ENCODE assay signal across 8 mouse cellular contexts in genomic region chr17:29078519-29079383, GRCm38 (mm10). TPM values are rescaled to one million over a fixed set of nuclear protein-coding genes. Genes with fewer than 3 reads are reported as not detected.
DNase-seq lines count a peak whose midpoint lies in the region; ATAC-seq and TF ChIP-seq lines count a peak whose summit lies in the region.

No protein-coding gene starts in this region.

- 0 out of 2 replicates have a peak overlapping the region, but pooled peaks have one; percentile 5 for H3K4me3 ChIP-seq in forebrain, embryonic 12.5 days (replicated peaks)
- peak overlapping the region; percentile 26 for H3K4me3 ChIP-seq in limb, embryonic 14.5 days (replicated peaks; ENCODE audit: low read length)
- H3K4me3 ChIP-seq in midbrain, embryonic 14.5 days (replicated peaks; ENCODE audit: low read depth, low read length), result peak overlapping the region; percentile 10; the same call in 1 of the 2 replicates

- H3K27me3 ChIP-seq in forebrain, embryonic 12.5 days, result peaks cover 25% of the 10 kb centered on the region
- peaks cover 22% of the 10 kb centered on the region for H3K27me3 ChIP-seq in limb, embryonic 14.5 days (ENCODE audit: control insufficient read depth, insufficient read depth, low read length)
- peaks cover 13% of the 10 kb centered on the region for H3K27me3 ChIP-seq in midbrain, embryonic 14.5 days (ENCODE audit: control insufficient read depth, insufficient read depth, low read length)

- no peak for ATAC-seq in forebrain, embryonic 12.5 days (ENCODE audit: low FRiP score)
- ATAC-seq in limb, embryonic 14.5 days (ENCODE audit: low FRiP score, low read depth), result no peak
- ATAC-seq in midbrain, embryonic 14.5 days (ENCODE audit: low FRiP score, low TSS enrichment), result no peak

- no peaks in the 10 kb centered on the region for H3K36me3 ChIP-seq in forebrain, embryonic 12.5 days (replicated peaks)
- H3K36me3 ChIP-seq in limb, embryonic 14.5 days (ENCODE audit: control insufficient read depth, insufficient read depth, low read length), result no peaks in the 10 kb centered on the region
- H3K36me3 ChIP-seq in midbrain, embryonic 14.5 days (ENCODE audit: control insufficient read depth, insufficient read depth, low read length), result no peaks in the 10 kb centered on the region

- no peak for TF ChIP-seq POLR2A in limb, embryonic 14.5 days (IDR thresholded peaks at IDR 0.05; ENCODE audit: borderline replicate concordance, extremely low read depth, insufficient read depth, insufficient read length)

- peak overlapping the region; percentile 43; the same call in 1 of the 2 replicates for H3K27ac ChIP-seq in forebrain, embryonic 12.5 days
- H3K27ac ChIP-seq in limb, embryonic 14.5 days (replicated peaks; ENCODE audit: low read depth, low read length), result no peak overlapping the region
- H3K27ac ChIP-seq in midbrain, embryonic 14.5 days (replicated peaks; ENCODE audit: low read depth, low read length), result no peak overlapping the region

- peak overlapping the region; percentile 45 for H3K4me2 ChIP-seq in forebrain, embryonic 12.5 days
- H3K4me2 ChIP-seq in limb, embryonic 14.5 days (replicated peaks; ENCODE audit: low read depth, low read length, severe bottlenecking), result peak overlapping the region; percentile 49
- peak overlapping the region; percentile 33 for H3K4me2 ChIP-seq in midbrain, embryonic 14.5 days (ENCODE audit: low read length)

- 4% methylated on average over 25 of the region's 25 CpGs for WGBS in forebrain, embryonic 12.5 days
- WGBS in limb, embryonic 14.5 days, result 12% methylated on average over 25 of the region's 25 CpGs
- WGBS in midbrain, embryonic 14.5 days, result 6% methylated on average over 25 of the region's 25 CpGs

- H3K9ac ChIP-seq in forebrain, embryonic 12.5 days, result no peak overlapping the region
- H3K9ac ChIP-seq in limb, embryonic 14.5 days (ENCODE audit: low read depth, low read length, severe bottlenecking), result peak overlapping the region; percentile 41
- H3K9ac ChIP-seq in midbrain, embryonic 14.5 days (replicated peaks; ENCODE audit: low read length), result no peak overlapping the region

- intact Hi-C loops in heart, postnatal 36 days (cut with DNase I), result loop anchor here (1.0 kb wide), 1 partner anchor 16 kb away; no protein-coding TSS in a partner anchor

- no peaks in the 10 kb centered on the region for H3K9me3 ChIP-seq in forebrain, embryonic 12.5 days
- H3K9me3 ChIP-seq in limb, embryonic 14.5 days (ENCODE audit: control insufficient read depth, low read length), result no peaks in the 10 kb centered on the region
- no peaks in the 10 kb centered on the region for H3K9me3 ChIP-seq in midbrain, embryonic 14.5 days (ENCODE audit: control insufficient read depth, low read length)

- DNase-seq in layer of hippocampus, postnatal 10 days (ENCODE audit: low spot score in 2 of 2), result peak; percentile 30 to 54
- DNase-seq in layer of hippocampus, adult 9-10 months (ENCODE audit: low spot score), result no peak
- DNase-seq in adipocyte (ENCODE audit: low spot score), result peak; percentile 97
- peak; percentile 74 to 79 for DNase-seq in heart, postnatal 36 days
- DNase-seq in limb, embryonic 14.5 days (ENCODE audit: low spot score), result no peak
- peak; percentile 32 for DNase-seq in midbrain, embryonic 14.5 days
- no peak for DNase-seq in yolk sac, embryonic 10.5 days (ENCODE audit: low spot score)

- H3K4me1 ChIP-seq in forebrain, embryonic 12.5 days, result peaks cover 32% of the 10 kb centered on the region
- H3K4me1 ChIP-seq in limb, embryonic 14.5 days (ENCODE audit: control insufficient read depth, insufficient read depth, low read length), result peaks cover 20% of the 10 kb centered on the region
- H3K4me1 ChIP-seq in midbrain, embryonic 14.5 days (ENCODE audit: control insufficient read depth, insufficient read depth, low read length), result peaks cover 16% of the 10 kb centered on the region; the same call in 1 of the 2 replicates

RNA-seq across cellular contexts. Expression of gene Cdkn1a, which starts 12.0 kb away (rescaled TPM):
- total RNA-seq in layer of hippocampus, postnatal 10 days (2021), result 10 to 100 TPM; 23.6 to 29.4 TPM
- polyA plus RNA-seq in forebrain, embryonic 12.5 days (2016; fragmentation: Nextera tagmentation; extraction: Ambion mirVana), result 29.6 and 34.0 TPM in 2 replicates
- 10 to 100 TPM; 40.8 to 83.9 TPM for total RNA-seq in heart, postnatal 36 days (2021)
- 61.6 and 63.6 TPM in 2 replicates for polyA plus RNA-seq in limb, embryonic 14.5 days (2012; rRNA removed)
- polyA plus RNA-seq in limb, embryonic 14.5 days (2014; fragmentation: Nextera tagmentation; extraction: Ambion mirVana), result 114 and 164 TPM in 2 replicates
- 80.8 and 109 TPM in 2 replicates for polyA plus RNA-seq in midbrain, embryonic 14.5 days (2014; fragmentation: Nextera tagmentation; extraction: Ambion mirVana)

RNA-seq across cellular contexts. Expression of gene Rab44, which starts 35.2 kb away (rescaled TPM):
- total RNA-seq in layer of hippocampus, postnatal 10 days (2021), result under 1 TPM; 0.13 to 0.59 TPM
- polyA plus RNA-seq in forebrain, embryonic 12.5 days (2016; fragmentation: Nextera tagmentation; extraction: Ambion mirVana), result 0.09 TPM in 1 of 2 replicates, not detected in the other
- total RNA-seq in heart, postnatal 36 days (2021), result under 1 TPM; 0.43 to 0.50 TPM
- 2.4 and 2.8 TPM in 2 replicates for polyA plus RNA-seq in limb, embryonic 14.5 days (2012; rRNA removed)
- 1.4 and 1.5 TPM in 2 replicates for polyA plus RNA-seq in limb, embryonic 14.5 days (2014; fragmentation: Nextera tagmentation; extraction: Ambion mirVana)
- polyA plus RNA-seq in midbrain, embryonic 14.5 days (2014; fragmentation: Nextera tagmentation; extraction: Ambion mirVana), result 0.20 TPM in 1 of 2 replicates, not detected in the other

RNA-seq across cellular contexts. Expression of gene Srsf3, which starts 46.3 kb away (rescaled TPM):
- 100 to 1,000 TPM; 179 to 207 TPM for total RNA-seq in layer of hippocampus, postnatal 10 days (2021)
- polyA plus RNA-seq in forebrain, embryonic 12.5 days (2016; fragmentation: Nextera tagmentation; extraction: Ambion mirVana), result 852 and 860 TPM in 2 replicates
- 10 to 100 TPM; 54.9 to 60.9 TPM for total RNA-seq in heart, postnatal 36 days (2021)
- 385 and 390 TPM in 2 replicates for polyA plus RNA-seq in limb, embryonic 14.5 days (2012; rRNA removed)
- polyA plus RNA-seq in limb, embryonic 14.5 days (2014; fragmentation: Nextera tagmentation; extraction: Ambion mirVana), result 561 and 596 TPM in 2 replicates
- 486 and 559 TPM in 2 replicates for polyA plus RNA-seq in midbrain, embryonic 14.5 days (2014; fragmentation: Nextera tagmentation; extraction: Ambion mirVana)

Comparison
In these comparisons a context has a peak if more than half of its experiments do, and no peak if none do; other contexts are left out.
1. DNase-seq: peak in layer of hippocampus, postnatal 10 days (2 of 2), adipocyte (single experiment), heart, postnatal 36 days (2 of 2) and midbrain, embryonic 14.5 days (single experiment); none in layer of hippocampus, adult 9-10 months (single experiment), limb, embryonic 14.5 days (single experiment) and yolk sac, embryonic 10.5 days (single experiment).
2. Peak in every context shown above with its lines, with median percentiles within 50 percentile points of each other: H3K4me2 ChIP-seq and H3K4me3 ChIP-seq.